Mouse (Mus musculus): Measurements from ENCODE around the gene Lrrn4cl. TPM values are rescaled to one million over a fixed set of nuclear protein-coding genes. Genes with fewer than 3 reads are reported as not detected.
A peak's percentile ranks its signal among the peaks of the same experiment; 100 is the strongest.
"Not testable (repeated sequence)": the region's sequence is repeated elsewhere in the genome, so short reads cannot be mapped to it uniquely, and the experiment has no call there.

The Lrrn4cl gene
- polyA plus RNA-seq, 1 experiment from 2014 or later = 0.15 TPM

DNA sequence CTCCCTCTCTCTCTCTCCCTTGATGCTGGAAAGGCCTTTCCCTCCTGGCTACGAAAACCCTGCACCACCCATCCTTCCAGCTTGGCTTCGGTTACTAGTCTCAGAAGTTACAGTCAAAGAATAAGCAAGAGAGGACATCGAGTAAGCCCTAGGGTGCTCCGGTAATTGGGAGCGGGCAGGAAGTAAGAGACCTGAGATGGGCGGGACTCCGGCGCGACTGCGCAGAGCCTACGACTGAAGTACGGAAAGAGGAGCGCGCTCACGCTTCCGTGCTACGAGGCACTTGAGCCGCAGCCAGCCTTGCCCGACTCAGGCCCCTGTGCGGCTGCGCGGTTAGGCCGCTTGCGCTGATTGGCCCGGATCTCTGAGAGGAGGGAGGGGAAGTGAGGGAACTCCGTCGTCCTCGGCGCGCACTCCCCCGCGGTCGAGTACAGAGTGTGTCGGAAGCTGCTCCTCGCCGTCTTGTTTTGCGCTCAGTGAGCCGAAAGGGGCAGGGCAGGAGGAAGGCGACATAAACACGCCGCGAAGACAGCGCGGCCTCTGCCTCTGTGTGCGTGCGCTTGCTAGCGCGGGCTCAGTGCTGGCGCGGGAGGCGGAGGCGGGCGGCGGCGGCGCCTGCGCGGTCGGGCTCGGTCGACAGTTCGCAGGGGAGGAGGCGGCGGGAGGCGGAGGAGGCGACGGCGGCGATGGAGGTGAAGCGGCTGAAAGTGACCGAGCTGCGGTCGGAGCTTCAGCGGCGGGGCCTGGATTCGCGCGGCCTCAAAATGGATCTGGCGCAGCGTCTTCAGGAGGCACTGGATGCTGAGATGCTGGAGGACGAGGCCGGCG, 30.8 kb upstream of the Lrrn4cl start, which contains the start of gene Hnrnpul2:
Gene Hnrnpul2 (plus strand): TSS at position 415 of the 828 bp plus-strand sequence.
- no peaks in the 10 kb centered on the region for H3K9me3 ChIP-seq (replicated peaks)
- peak within 1 kb of the TSS; percentile 86 for H3K4me2 ChIP-seq
- H3K27me3 ChIP-seq = no peaks in the 10 kb centered on the region
- under 1% methylated on average over 83 of the region's 83 CpGs for WGBS (ENCODE audit: insufficient replicate concordance)
- ATAC-seq (ENCODE audit: insufficient read depth) = peak; percentile 90
- peaks cover 43% of the 10 kb centered on the region for H3K4me1 ChIP-seq (replicated peaks)
- H3K4me3 ChIP-seq (replicated peaks) = peak within 1 kb of the TSS; percentile 92
- H3K36me3 ChIP-seq (replicated peaks) = peaks cover 49% of the 10 kb centered on the region
- peak within 1 kb of the TSS; percentile 100 for H3K27ac ChIP-seq (replicated peaks)
- peak within 1 kb of the TSS; percentile 95 for H3K9ac ChIP-seq

DNA sequence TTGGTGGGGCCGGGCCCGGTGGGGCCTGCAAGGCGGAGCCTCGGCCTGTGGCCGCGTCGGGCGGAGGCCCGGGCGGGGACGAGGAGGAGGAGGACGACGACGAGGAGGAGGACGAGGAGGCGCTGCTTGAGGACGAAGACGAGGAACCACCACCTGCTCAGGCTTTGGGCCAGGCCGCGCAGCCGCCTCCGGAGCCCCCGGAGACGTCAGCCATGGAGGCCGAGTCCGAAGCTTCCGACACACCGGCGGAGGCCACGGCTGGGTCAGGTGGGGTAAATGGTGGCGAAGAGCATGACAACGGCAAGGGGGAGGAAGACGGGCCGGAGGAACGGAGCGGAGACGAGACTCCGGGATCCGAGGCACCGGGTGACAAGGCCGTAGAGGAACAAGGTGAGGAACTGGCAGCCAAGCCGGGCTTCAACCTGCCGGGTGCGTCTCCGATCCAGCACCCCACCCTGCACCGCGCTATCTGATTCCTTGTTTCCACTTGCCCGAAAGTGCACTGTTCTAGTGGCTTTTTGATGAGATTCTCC, 30.1 kb upstream of the Lrrn4cl start:
- peak; percentile 65 for ATAC-seq (ENCODE audit: insufficient read depth)
- 0% methylated on average over 48 of the region's 48 CpGs for WGBS (ENCODE audit: insufficient replicate concordance)
- peak overlapping the region; percentile 86 for H3K4me2 ChIP-seq
- H3K36me3 ChIP-seq (replicated peaks) = peaks cover 49% of the 10 kb centered on the region
- peak overlapping the region; percentile 92 for H3K4me3 ChIP-seq (replicated peaks)
- H3K9ac ChIP-seq = peak overlapping the region; percentile 95
- H3K4me1 ChIP-seq (replicated peaks) = peaks cover 43% of the 10 kb centered on the region
- H3K9me3 ChIP-seq (replicated peaks) = no peaks in the 10 kb centered on the region
- no peaks in the 10 kb centered on the region for H3K27me3 ChIP-seq
- peak overlapping the region; percentile 100 for H3K27ac ChIP-seq (replicated peaks)

DNA sequence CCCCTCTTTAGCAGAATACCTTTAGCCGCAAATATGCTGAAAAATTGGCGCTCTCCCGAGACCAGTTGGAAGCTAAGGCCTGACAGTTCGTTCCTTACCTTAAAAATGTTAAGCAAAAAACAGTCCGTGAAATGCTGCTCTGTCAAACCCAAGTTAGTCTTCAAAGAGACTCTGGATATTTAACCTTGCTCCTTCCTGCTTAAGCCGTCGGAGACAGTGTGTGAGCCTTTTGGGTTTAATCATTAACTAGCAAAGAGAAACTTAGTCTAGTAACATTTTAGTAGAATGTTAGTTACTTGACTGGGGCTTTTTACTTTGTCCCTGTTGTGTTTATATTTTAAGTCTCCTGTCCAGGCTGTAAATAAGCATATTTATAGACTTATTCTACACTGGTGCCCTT, 29.4 kb upstream of the Lrrn4cl start:
- no peak for ATAC-seq (ENCODE audit: insufficient read depth)
- 0% methylated on average over 7 of the region's 7 CpGs for WGBS (ENCODE audit: insufficient replicate concordance)

DNA sequence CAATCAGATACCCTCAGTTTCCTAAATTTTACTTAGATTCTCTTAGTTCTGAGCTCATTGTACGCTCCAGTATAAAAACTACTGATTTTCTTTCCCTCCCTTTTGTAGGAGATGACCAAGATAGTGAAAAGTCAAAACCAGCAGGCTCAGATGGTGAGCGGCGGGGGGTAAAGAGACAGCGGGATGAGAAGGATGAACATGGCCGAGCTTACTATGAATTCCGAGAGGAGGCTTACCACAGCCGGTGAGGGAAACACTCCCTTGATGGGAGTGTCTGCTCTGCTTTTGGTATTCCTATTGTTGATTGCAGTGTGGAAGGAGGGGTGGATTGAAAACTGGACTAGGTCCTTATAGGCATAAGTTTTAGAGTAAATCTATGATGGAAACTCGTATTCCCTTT, 27.9 kb upstream of the Lrrn4cl start:
- Histone ChIP-seq H3K4me3 (replicated peaks) (peak overlapping the region; percentile 92), H3K4me1 (replicated peaks) (peaks cover 26% of the 10 kb centered on the region), H3K9me3 (replicated peaks) (no peaks in the 10 kb centered on the region), H3K27me3 (no peaks in the 10 kb centered on the region), H3K4me2 (peak overlapping the region; percentile 86), H3K27ac (replicated peaks) (no peak overlapping the region), H3K36me3 (replicated peaks) (peaks cover 54% of the 10 kb centered on the region), H3K9ac (0 out of 2 replicates have a peak overlapping the region, but pooled peaks have one; percentile 95)
- WGBS (ENCODE audit: insufficient replicate concordance) = 82% methylated on average over 8 of the region's 8 CpGs
- no peak for ATAC-seq (ENCODE audit: insufficient read depth)

More for the DNA sequence above, 29.4 kb upstream of the Lrrn4cl start:
- peaks cover 49% of the 10 kb centered on the region for H3K36me3 ChIP-seq (replicated peaks)
- H3K4me3 ChIP-seq (replicated peaks) = peak overlapping the region; percentile 92
- peak overlapping the region; percentile 100 for H3K27ac ChIP-seq (replicated peaks)
- H3K9ac ChIP-seq = peak overlapping the region; percentile 95
- H3K4me2 ChIP-seq = peak overlapping the region; percentile 86
- H3K9me3 ChIP-seq (replicated peaks) = no peaks in the 10 kb centered on the region
- no peaks in the 10 kb centered on the region for H3K27me3 ChIP-seq
- peaks cover 40% of the 10 kb centered on the region for H3K4me1 ChIP-seq (replicated peaks)

DNA sequence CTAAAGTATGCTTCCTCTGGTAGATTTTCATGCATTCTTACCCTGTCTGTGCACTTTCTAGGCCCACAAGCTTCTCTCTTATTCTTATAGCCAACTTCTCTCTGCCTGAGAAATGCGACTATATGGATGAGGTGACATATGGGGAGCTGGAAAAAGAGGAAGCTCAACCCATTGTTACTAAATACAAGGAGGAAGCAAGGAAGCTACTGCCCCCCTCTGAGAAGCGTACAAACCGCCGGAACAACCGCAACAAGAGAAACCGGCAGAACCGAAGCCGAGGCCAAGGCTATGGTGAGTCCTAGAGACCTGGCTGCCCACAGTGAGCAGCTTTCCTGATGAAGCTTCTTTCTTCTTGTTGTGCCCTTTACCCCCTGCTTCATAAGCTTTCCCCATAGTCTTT, 20.9 kb upstream of the Lrrn4cl start, which contains the start of gene AC129217.1:
Gene AC129217.1 (plus strand): TSS at position 114 of the 400 bp plus-strand sequence.
- 59% methylated on average over 8 of the region's 8 CpGs for WGBS (ENCODE audit: insufficient replicate concordance)
- peak within 1 kb of the TSS; percentile 35; the same call in 1 of the 2 replicates for H3K27ac ChIP-seq (replicated peaks)
- no peak within 1 kb of the TSS for H3K9ac ChIP-seq
- H3K4me3 ChIP-seq (replicated peaks) = no peak within 1 kb of the TSS
- no peak for ATAC-seq (ENCODE audit: insufficient read depth)
- no peaks in the 10 kb centered on the region for H3K9me3 ChIP-seq (replicated peaks)
- 0 out of 2 replicates have a peak within 1 kb of the TSS, but pooled peaks have one; percentile 10 for H3K4me2 ChIP-seq
- H3K36me3 ChIP-seq (replicated peaks) = peaks cover 100% of the 10 kb centered on the region
- no peaks in the 10 kb centered on the region for H3K27me3 ChIP-seq
- H3K4me1 ChIP-seq (replicated peaks) = peaks cover 5% of the 10 kb centered on the region; the same call in 1 of the 2 replicates

DNA sequence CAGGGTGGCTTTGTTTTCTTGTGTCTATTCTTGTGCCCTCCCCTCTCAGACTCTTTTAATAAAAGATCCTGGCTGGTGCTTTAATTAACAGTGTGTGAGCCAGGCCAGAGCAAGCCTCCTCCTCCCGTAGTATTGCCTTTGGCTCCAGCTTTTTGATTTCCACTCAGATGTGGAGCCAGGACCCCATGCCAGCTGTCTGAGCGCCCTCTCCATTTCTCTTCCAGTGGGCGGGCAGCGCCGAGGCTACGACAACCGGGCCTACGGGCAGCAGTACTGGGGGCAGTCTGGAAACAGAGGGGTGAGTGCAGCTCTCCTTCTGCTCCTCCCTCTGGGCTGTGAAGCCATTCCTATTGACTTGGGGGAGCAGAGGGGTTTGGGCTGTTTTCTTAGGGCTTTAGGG, 19.9 kb upstream of the Lrrn4cl start:
- H3K4me2 ChIP-seq = no peak overlapping the region
- no peak overlapping the region for H3K9ac ChIP-seq
- 96% methylated on average over 8 of the region's 8 CpGs for WGBS (ENCODE audit: insufficient replicate concordance)
- peaks cover 5% of the 10 kb centered on the region; the same call in 1 of the 2 replicates for H3K4me1 ChIP-seq (replicated peaks)
- ATAC-seq (ENCODE audit: insufficient read depth) = no peak
- no peaks in the 10 kb centered on the region for H3K27me3 ChIP-seq
- peaks cover 99% of the 10 kb centered on the region for H3K36me3 ChIP-seq (replicated peaks)
- H3K9me3 ChIP-seq (replicated peaks) = no peaks in the 10 kb centered on the region
- no peak overlapping the region for H3K4me3 ChIP-seq (replicated peaks)
- no peak overlapping the region for H3K27ac ChIP-seq (replicated peaks)

DNA sequence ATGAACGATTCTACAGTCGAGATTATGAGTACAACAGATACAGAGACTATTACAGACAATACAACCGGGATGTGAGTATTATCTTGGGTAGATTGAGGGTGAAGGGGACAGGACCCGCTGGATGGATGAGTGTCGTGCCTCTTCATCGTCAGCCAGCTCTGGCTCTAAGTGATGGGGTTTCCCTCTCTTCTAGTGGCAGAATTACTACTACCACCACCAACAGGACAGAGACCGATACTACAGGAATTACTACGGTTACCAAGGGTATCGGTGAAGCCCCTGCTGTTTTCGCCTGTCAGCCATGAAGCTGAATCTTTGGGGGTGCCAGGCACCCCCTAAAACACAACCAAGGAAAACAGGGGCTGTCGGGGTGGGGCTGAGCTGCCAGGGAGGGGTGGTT, 19.3 kb upstream of the Lrrn4cl start:
- 85% methylated on average over 11 of the region's 11 CpGs for WGBS (ENCODE audit: insufficient replicate concordance)
- ATAC-seq (ENCODE audit: insufficient read depth) = no peak
- peaks cover 98% of the 10 kb centered on the region for H3K36me3 ChIP-seq (replicated peaks)

DNA sequence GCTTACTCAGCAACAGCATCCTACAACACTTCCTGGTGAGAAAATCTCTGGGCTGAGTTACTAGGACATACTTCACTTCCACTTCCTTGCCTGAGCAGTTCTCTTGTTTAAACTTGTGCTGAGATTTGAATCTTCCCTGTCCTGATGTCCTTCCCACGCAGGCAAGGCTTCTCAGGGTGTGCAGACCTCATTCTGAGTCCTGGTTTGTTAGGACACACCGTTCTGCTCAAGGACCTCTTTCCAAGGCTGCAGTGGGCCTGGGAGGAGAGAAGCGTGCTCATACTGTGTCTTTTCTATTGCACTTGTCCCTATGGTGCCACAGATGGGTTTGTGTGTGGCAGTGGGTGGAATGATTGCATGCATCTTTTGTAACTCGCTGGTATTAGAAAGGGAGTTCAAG, 17.6 kb upstream of the Lrrn4cl start:
- no peak for ATAC-seq (ENCODE audit: insufficient read depth)
- Histone ChIP-seq H3K9ac (no peak overlapping the region), H3K27ac (replicated peaks) (0 out of 2 replicates have a peak overlapping the region, but pooled peaks have one; percentile 10), H3K27me3 (no peaks in the 10 kb centered on the region), H3K4me1 (replicated peaks) (peaks cover 14% of the 10 kb centered on the region), H3K4me3 (replicated peaks) (no peak overlapping the region), H3K9me3 (replicated peaks) (no peaks in the 10 kb centered on the region), H3K36me3 (replicated peaks) (peaks cover 82% of the 10 kb centered on the region), H3K4me2 (no peak overlapping the region)
- WGBS (ENCODE audit: insufficient replicate concordance) = 90% methylated on average over 4 of the region's 4 CpGs

More for the DNA sequence above, 19.3 kb upstream of the Lrrn4cl start:
- no peaks in the 10 kb centered on the region for H3K9me3 ChIP-seq (replicated peaks)
- peaks cover 5% of the 10 kb centered on the region; the same call in 1 of the 2 replicates for H3K4me1 ChIP-seq (replicated peaks)
- no peak overlapping the region for H3K4me3 ChIP-seq (replicated peaks)
- no peak overlapping the region for H3K4me2 ChIP-seq
- H3K9ac ChIP-seq = no peak overlapping the region
- no peaks in the 10 kb centered on the region for H3K27me3 ChIP-seq
- no peak overlapping the region for H3K27ac ChIP-seq (replicated peaks)

DNA sequence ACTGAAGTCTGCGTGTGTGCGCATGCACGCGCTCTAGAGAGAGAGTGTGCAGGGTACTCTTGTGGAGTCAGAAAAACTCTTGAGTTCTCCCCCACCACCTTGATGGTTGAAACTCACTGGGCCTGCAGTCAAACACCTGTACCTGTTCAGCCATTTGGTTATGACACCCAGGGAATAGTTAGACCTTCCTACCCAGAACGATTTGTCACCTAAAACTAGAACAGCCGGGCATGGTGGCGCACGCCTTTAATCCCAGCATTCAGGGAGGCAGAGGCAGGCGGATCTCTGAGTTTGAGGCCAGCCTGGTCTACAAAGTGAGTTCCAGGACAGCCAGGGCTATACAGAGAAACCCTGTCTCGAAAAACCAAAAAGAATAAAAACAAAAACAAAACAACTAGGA, 14.2 kb upstream of the Lrrn4cl start:
- not testable (repeated sequence) for H3K9ac ChIP-seq; H3K9me3 ChIP-seq (replicated peaks); ATAC-seq (ENCODE audit: insufficient read depth); H3K4me2 ChIP-seq; H3K4me3 ChIP-seq (replicated peaks); H3K27ac ChIP-seq (replicated peaks); H3K27me3 ChIP-seq
- Histone ChIP-seq H3K36me3 (replicated peaks) (peaks cover 51% of the 10 kb centered on the region), H3K4me1 (replicated peaks) (peaks cover 42% of the 10 kb centered on the region)
- 93% methylated on average over 10 of the region's 10 CpGs for WGBS (ENCODE audit: insufficient replicate concordance)

DNA sequence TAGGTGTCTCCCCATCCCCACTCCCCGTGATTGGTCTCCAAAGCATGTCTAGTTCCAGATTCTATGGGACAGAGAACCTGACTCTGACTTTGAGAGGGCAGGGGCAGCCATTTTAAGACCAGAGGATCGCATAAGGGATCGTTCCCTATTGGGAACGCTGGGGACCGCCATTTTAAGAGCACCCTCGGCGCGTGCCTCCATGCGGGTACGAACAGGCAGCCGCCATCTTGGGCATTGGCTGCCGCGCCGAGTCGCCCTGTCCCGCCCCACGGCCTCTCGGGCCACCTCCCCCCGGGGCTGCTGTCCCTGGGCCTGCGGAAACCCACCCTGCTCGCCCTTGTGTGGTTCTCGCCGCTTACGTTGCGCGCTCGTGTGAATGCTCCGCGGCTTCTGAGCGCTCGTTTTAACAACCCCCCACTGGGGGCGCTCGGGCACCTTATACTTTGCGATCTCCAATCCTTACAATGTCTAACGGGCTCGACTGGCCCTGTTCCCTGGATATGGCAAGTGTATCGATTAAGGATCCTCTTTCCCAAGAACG, 13.2 kb upstream of the Lrrn4cl start, which contains the start of gene Bscl2:
Gene Bscl2 (plus strand): TSS at position 217 of the 541 bp plus-strand sequence.
- H3K9me3 ChIP-seq (replicated peaks) = no peaks in the 10 kb centered on the region
- peaks cover 45% of the 10 kb centered on the region for H3K4me1 ChIP-seq (replicated peaks)
- peaks cover 46% of the 10 kb centered on the region for H3K36me3 ChIP-seq (replicated peaks)
- WGBS (ENCODE audit: insufficient replicate concordance) = 1% methylated on average over 38 of the region's 38 CpGs
- H3K4me2 ChIP-seq = peak within 1 kb of the TSS; percentile 89
- H3K4me3 ChIP-seq (replicated peaks) = peak within 1 kb of the TSS; percentile 67
- H3K27me3 ChIP-seq = no peaks in the 10 kb centered on the region
- peak within 1 kb of the TSS; percentile 85 for H3K27ac ChIP-seq (replicated peaks)
- H3K9ac ChIP-seq = peak within 1 kb of the TSS; percentile 66
- peak; percentile 64 for ATAC-seq (ENCODE audit: insufficient read depth)
